Mouse (Mus musculus): Measurements from ENCODE around the gene Gm9887. TPM values are rescaled to one million over a fixed set of nuclear protein-coding genes. Genes with fewer than 3 reads are reported as not detected.

Gm9887 gene
- under 1 TPM in 1 of 2 experiments, not detected in 1; 0.81 TPM for total RNA-seq (2021)
- long read RNA-seq, experiment 1: 0 reads
- long read RNA-seq, experiment 2, partial matches to known transcripts: 0 of 1 reads
- long read RNA-seq, experiment 2, other reads (novel, unspliced or antisense): 0 of 1 reads

DNA sequence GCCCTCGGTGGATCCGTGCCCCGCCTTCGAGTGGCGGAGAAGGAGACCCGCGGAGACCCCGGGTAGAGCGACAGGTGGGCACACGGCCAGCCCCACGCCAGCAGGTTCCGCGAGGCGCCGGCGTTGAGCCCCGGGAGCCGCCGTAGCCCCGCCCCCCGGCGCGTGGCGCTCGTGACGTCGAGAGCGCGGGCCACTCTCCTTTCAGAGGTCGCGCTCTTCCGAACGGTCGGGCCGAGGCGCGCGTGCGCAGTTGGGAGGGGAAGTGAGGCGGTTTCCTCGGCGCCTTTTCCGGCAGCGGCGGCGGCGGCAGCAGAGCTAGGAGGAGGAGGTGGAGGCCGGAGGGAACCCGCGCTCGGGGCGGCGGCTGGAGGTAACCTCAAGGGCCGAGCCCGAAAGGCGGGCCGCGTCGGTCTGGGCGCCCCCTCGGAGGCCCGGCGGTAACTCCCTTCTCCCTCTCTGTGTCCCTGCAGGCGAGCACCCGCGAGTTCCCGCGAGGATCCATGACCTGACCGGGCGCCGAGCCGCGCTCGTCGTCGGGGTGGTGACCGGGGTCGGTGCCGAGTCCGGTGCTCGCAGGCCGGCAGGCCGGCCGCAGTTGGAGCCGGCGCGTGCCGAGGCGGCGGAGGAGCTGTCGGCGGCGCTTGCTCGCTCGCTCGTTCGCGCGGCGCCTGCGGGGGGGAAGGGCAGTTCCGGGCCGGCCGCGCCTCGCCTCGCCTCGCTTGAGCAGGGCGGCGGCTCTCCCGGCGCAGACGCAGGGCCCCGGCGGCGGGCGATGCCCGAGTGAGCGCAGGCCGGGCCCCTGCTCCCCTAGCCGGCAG, at the start of gene Gm9887, which contains the start of gene Arf6:
Gm9887 (minus strand) TSS at position 605 of the 818 bp plus-strand sequence.
Arf6 (plus strand) TSS at position 297 of the 818 bp plus-strand sequence.
- peak; percentile 99 for DNase-seq (ENCODE audit: low spot score in 2 of 2)

GRCm38 (mm10) chr12:69420716-69421115, 48.5 kb upstream of the Gm9887 start:
- DNase-seq (ENCODE audit: low spot score in 2 of 2): no peak

- no peak for DNase-seq (ENCODE audit: low spot score in 2 of 2)
Observed at GRCm38 (mm10) chr12:69419606-69420005, 47.3 kb upstream of the Gm9887 start.

DNA sequence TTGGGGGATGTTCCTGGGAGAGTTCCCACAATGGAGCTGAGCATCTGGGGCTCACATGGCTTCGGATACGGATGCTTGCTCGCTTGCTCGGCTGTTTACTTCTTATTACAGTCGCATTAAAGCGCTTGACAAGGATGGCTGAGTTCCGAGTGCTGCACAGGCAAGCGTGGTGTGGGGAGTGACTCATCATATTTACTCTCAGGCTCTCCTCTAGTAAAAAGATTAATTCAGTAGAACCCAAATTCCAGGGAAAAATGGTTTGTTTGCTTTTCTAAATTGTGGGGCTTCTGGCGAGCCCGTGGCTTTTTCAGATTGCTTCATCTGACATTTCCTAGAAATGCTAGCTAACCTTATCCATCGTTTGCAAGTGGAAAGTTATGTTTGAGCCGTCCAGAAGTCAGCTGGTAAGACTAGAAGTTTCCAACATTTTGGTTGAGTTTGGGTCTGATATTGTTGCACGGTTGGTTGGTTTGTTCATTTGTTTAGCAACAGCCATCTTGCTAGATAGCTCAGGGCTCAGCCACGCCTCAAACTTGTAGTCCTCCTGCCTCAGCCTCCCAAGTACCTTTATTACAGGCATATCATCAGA, 46.9 kb upstream of the Gm9887 start:
- no peak for DNase-seq (ENCODE audit: low spot score in 2 of 2)

- DNase-seq (ENCODE audit: low spot score in 2 of 2): no peak
Observed at GRCm38 (mm10) chr12:69418606-69419005, 46.3 kb upstream of the Gm9887 start.

DNA sequence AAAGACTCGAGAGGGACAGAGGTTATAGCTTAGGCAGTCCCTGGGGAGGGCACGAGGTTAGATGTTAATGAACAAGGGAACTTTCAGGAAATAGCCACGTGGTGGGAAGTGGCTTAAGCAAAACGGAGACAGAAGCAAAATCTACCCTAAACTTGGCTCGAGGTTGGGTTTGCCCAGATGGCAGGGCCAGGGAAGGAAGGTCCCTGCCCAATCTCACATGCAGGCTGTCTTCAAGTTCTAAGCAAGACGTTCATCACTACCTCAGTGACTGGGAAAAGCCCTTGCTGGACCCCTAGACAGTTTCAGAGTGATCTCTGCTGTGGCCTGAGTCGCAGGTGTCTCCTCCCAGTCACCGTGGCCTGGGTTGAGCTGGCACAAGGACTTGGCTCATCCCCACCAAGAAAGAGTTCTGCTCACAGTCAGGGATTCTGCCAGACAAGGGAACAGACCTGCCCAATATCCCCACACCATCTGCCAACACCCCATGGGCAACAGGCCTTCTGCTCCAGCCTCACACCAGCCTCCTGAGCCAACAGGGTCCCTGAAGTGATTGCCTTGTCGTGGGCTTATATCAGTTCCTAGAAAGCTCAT, 45.5 kb upstream of the Gm9887 start:
- no peak for DNase-seq (ENCODE audit: low spot score in 2 of 2)

GRCm38 (mm10) chr12:69416793-69417192, 44.5 kb upstream of the Gm9887 start:
- DNase-seq (ENCODE audit: low spot score in 2 of 2): no peak

DNA sequence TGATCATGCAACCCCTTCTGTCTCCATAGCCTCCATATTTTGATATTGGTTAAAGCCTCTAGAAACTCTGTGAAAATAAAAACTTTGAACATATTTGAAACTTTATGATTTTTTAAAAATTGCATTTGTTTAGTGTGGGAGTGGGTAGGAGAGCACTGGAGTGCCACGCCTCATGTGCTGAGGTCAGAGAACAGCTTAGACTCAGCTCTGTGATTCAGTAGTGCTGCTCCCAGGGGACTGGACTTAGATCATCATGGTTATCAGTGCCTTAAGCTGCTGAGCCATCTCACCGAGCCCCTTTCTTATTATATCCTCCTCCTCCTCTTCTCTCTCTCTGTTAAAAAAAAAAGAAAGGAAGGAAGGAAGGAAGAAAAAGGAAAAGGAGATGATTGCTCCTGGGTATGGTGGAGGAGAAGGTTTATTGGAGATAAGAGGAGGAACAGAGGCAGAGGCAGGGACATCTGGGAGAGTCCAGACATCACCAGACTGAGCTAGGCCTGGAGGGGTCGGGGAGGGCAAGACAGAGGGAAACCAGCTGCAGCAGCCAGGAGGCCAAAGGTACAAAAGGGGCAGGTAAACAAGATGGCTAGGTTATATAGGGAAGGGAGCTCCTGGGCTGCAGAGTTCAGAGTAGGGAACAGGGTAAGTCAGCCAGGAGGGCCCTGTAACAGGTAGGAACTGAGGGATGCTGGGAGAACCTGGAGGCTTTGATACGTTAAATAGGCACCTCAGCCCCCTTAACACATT, 42.7 kb upstream of the Gm9887 start:
- no peak for DNase-seq (ENCODE audit: low spot score in 2 of 2)

DNA sequence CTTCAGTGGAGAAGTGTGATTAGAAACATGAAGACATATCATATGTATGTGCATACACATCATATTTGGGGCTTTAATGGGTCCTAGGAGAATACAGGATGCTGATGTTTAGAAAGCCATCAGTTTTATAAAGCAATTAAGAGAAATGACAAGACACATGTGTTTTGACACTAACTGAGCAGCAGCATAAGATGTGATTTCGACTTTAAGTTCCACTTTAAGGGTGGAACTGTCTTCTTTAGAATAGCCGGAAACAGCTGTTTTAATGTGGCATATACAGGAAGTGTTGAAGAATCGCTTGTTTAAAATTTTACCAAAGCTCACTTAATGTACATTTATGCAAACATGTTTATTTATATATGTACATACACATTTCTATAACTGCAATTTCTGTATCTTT, 41.0 kb upstream of the Gm9887 start:
- DNase-seq (ENCODE audit: low spot score in 2 of 2): no peak

DNA sequence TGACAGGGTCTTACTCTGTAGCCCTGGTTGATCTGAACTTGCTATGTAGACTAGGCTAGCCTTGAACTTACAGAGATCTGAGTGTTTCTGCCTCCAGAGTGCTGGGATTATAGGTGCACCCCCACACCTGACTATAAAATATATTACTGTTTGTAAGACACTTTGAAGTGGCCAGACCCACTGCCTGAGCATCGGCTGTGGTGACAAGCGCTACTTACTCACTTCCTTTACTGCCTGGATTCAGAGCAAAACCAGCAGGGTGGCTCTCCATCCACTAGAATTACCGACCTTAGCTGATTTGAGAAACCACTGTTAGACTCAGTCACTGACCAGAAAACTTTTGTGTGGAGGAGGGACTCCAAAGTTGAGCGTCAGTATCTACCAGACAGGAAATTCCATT, 39.7 kb upstream of the Gm9887 start:
- DNase-seq (ENCODE audit: low spot score in 2 of 2): no peak

DNA sequence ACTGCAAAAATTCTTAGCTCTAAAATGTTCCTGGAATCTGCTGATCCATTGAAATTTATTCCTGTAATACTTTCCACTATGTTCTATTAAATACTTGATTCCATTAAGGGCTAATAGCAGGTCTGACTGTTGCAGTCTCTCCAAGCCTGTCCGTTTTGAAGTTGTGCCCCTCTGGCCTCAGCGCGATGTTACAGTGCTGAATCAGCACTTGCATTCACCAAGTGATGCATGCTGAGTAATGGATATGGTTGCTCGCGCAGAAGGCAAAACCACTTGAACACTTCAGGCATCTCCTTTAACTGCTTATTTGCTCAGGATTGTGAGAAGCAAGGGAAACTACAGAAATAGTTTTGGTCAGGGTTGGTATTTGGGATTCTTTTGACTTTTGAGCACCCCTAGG, 38.5 kb upstream of the Gm9887 start:
- no peak for DNase-seq (ENCODE audit: low spot score in 2 of 2)

DNA sequence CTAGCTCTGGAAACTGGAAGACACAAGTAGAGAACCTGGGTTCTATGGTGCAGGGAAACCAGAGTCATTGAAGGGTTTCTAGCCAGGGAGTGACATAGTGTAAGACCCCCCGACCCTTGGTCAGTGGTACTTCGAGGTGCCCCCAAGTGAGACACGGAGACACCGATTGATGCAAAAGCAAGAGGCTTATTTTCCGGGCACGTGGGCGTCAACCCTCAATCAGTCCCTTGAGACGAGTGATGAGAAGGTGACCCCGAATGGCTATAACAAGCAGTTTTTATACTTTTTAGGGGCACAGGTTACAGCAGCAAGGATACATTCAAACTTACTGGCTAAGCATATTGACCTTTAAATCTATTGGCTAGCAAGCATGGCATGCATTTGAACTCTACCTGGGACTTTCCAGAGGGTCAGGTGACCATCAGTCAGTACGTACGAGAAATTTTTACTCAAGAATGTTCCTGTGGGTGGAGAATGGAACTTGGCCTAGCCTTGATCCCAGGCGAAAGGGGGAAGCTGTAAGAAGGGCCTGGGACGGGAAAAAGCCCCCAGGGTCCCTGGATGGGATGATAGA, 30.4 kb upstream of the Gm9887 start:
- DNase-seq (ENCODE audit: low spot score in 2 of 2): no peak

GRCm38 (mm10) chr12:69402100-69402499, 29.8 kb upstream of the Gm9887 start:
- no peak for DNase-seq (ENCODE audit: low spot score in 2 of 2)

DNA sequence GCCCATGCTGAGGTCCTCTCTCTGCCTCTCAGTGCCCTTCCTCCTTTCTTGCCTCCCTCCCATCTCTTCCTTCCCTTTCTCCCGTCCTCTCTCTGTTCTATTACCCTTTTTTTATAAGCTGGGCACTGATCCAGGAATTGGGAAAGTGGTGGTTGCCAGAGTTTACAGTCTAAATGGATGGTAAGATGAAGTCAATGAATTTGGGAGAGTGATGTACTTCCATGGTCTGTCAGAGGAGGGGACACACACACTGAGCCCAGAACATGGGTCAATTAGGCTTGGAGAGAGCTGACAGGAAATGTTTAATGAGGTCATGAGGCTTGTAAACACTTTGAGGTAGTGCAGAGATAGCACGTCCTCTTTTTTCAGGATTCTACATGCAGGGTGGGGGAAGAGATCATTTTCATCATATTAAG, 28.6 kb upstream of the Gm9887 start:
- no peak for DNase-seq (ENCODE audit: low spot score in 2 of 2)

GRCm38 (mm10) chr12:69400367-69400766, 28.1 kb upstream of the Gm9887 start:
- DNase-seq (ENCODE audit: low spot score in 2 of 2): no peak

- DNase-seq (ENCODE audit: low spot score in 2 of 2): no peak
Observed at GRCm38 (mm10) chr12:69394456-69394855, 22.2 kb upstream of the Gm9887 start.

GRCm38 (mm10) chr12:69393076-69393475, 20.8 kb upstream of the Gm9887 start:
- no peak for DNase-seq (ENCODE audit: low spot score in 2 of 2)

DNA sequence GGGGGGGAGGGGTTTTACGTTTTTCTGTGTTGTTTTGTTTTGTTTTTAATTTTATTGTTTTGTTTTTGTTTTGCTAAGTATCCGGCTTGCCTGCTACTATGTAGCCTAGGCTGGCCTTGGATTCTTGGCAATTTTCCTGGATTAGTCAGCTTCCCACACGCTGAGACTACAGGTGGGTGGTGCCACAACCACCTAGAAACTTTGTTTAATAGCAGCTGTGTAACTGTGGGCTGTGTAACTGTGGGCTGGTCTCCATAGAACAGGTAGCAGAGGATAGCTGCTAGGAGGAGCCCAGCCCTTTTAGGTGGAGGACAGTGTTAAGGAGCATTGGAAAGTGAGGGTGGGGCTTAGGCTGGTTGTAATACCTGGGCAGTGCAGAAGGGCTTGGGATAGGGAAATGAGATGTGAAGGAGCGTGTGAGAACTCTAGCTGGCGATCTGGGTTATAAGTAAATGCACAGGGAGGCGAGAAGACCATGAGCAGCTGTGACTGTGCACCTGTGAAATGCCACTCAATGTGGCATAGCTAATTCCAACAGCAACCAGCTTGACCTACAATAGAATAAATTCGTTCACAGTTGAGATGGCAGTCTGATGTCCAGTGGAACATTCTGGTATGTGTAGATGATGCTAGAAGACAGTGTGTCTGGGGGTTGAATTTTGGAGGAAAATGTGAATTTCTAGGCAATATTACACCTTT, 17.9 kb upstream of the Gm9887 start:
- no peak for DNase-seq (ENCODE audit: low spot score in 2 of 2)

DNA sequence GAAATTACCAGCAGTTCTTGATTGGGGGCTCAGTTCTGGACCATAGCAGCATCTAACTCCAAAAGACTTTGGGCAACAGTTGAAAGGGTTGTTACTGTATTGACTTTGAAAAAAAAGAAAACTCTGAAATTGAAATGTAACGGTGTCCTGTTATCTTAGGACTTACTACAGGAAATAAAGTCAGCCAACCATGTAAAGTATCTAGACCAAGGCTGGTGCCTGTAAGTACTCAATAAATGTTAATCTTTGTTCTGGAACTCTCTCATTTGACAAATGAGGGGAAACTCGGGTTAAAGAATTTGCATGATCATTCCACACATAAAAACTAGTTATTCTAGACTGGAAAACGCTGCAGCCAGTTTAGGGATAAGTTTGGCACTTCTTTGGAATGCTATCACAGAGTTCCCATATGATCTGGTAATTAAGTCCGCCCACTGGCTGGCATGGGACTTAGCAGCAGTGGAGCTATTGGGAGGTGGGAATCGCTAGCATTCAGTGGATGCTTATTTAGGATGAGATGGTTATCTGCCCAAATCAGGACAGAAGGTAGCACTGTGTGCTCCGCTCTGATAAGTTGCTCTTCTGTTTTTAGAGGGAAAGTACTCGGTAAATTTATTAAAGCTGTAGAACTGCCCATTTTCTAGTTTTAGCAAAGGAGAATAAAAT, 17.1 kb upstream of the Gm9887 start:
- DNase-seq (ENCODE audit: low spot score in 2 of 2): no peak
